Mouse (Mus musculus): ENCODE results near the gene Gfpt1. TPM values are rescaled to one million over a fixed set of nuclear protein-coding genes. Genes with fewer than 3 reads are reported as not detected.

Gfpt1 gene
- total RNA-seq, 4 experiments from 2014 or later, result 50.6 to 54.4 (median 51.7) TPM

DNA sequence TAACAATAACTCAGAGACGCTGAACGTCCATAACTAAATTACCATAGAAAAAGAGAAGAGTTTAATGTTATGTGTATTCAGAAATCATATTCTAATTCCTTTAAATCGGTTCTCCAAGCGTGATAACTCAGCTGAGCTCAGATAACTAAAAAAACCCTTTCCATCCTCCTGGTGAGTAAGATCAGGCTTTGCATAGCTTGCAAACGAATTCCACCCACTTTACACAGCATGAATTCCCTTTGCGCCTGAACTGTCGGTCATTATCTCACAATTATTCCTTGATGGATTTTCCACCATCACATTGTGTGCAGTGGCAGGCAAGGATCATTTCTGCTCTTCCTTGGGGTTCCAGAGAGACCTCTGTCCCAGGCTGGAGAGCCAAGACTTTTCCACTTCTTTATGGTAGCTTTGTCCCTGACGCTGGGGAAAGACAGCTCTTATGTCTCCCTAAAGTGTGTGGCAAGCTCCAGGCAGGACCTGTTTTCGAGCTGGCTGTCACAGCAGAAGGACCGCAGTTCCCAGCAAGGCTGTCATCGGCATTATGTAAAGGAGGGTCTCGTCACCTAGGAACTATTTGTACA, 91.4 kb downstream of the Gfpt1 start:
- no peak for DNase-seq (ENCODE audit: low spot score in 2 of 2)

- no peak for DNase-seq (ENCODE audit: low spot score in 2 of 2)
These were observed 95.8 kb downstream of the Gfpt1 start for GRCm38 (mm10) chr6:87138479-87138878.

GRCm38 (mm10) chr6:87139796-87140553, 97.3 kb downstream of the Gfpt1 start:
- DNase-seq (ENCODE audit: low spot score in 2 of 2), result no peak

Other genes starting within 250 kb of the Gfpt1 start
- gene Anxa4, start 249.3 kb upstream of the Gfpt1 start, total RNA-seq (2022), result 10 to 100 TPM in 1 of 4 experiments, 1 to 10 TPM in 3; 6.2 to 19.2 (median 8.1) TPM
- 100 to 1,000 TPM; 392 to 484 (median 448) TPM for gene Aak1, start 193.3 kb upstream of the Gfpt1 start, total RNA-seq (2022)
- gene Nfu1, start 33.6 kb upstream of the Gfpt1 start, total RNA-seq (2022), result 10 to 100 TPM; 61.1 to 69.5 (median 63.8) TPM
- gene D6Ertd527e, start 61.9 kb downstream of the Gfpt1 start, total RNA-seq (2022), result not detected

Measured in layer of hippocampus, adult 8-10 months (tissue).